Mouse (Mus musculus) lung, postnatal 0 days (tissue): ENCODE data around the gene Ehbp1l1.

Experiments used
- CTCF ChIP-seq: IDR thresholded peaks from 2 replicates; pipeline ENCODE4 v1.5.1; 2016; ENCODE audit warnings: antibody characterized with exemption, mild to moderate bottlenecking
- EP300 ChIP-seq: IDR thresholded peaks from 2 replicates; pipeline ENCODE4 v1.6.1; 2016; ENCODE audit warnings: antibody characterized with exemption, mild to moderate bottlenecking, control low read depth

DNA sequence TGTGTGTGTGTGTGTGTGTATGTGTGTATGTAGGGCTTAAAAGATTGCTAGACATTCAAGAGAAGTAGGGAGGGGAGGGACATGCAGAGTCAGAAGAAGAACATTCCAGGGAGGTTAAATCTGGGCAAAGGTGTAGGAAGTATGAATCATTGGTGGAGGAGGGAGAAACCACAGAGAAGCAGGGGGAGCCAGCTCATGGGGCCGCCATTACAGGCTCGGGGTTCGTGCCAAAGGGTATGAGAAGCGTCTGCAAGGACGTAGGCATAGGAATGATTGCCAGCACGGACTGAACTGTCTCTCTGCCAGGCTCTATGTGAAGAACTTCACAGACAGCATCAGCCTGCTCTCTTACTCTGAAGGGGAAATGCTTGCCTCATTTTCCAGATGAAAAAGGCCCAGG, 23.4 kb upstream of the Ehbp1l1 start:
- TF ChIP-seq CTCF (no peak), EP300 (no peak)
